Mouse (Mus musculus) lung, adult 2 months (tissue): ENCODE data around the gene Camk1. TPM values are rescaled to one million over a fixed set of nuclear protein-coding genes. Genes with fewer than 3 reads are reported as not detected.
"Not testable (repeated sequence)": the region's sequence is repeated elsewhere in the genome, so short reads cannot be mapped to it uniquely, and the experiment has no call there.

Experiments
- DNase-seq: peaks from one replicate; pipeline ENCODE4 v3.0.0; 2022
- H3K4me1 ChIP-seq: fragments of 200-500 bp; 2 replicates; pipeline ENCODE4 v1.6.1; 2011; ENCODE audit warnings: low read length; ENCODE audit not compliant: control insufficient read depth, insufficient read depth
- H3K4me3 ChIP-seq: fragments of 200-500 bp; replicated peaks from 2 replicates; pipeline ENCODE3; 2011; ENCODE audit warnings: low read depth, mild to moderate bottlenecking, control low read depth, low read length; ENCODE audit errors: extremely low read depth
- CTCF ChIP-seq: fragments of 200-500 bp; IDR thresholded peaks from 2 replicates; pipeline ENCODE4 v1.5.1; 2011; ENCODE audit warnings: mild to moderate bottlenecking, low read length, control low read depth; ENCODE audit not compliant: insufficient read depth
- POLR2A ChIP-seq: fragments of 200-500 bp; IDR thresholded peaks from 2 replicates; pipeline ENCODE4 v1.6.1; 2011; ENCODE audit warnings: low read depth, mild to moderate bottlenecking, control low read depth, low read length, borderline replicate concordance; ENCODE audit errors: extremely low read depth
- WGBS: fragments of 180-500 bp; shearing (Covaris S2); methylation state at CpG from one replicate; pipeline ENCODE4 v1.1.7; 2018; 5-methylcytosine and 5-hydroxymethylcytosine counted together
- polyA plus RNA-seq: library from polyadenylated mRNA; depleted of rRNA; stranded (reverse); fragments of >200 nt; gene quantifications from 2 replicates; pipeline ENCODE4 v1.2.3, GENCODE M21; 2012

The Camk1 gene
- polyA plus RNA-seq, 1 experiment, result 84.4 TPM

DNA sequence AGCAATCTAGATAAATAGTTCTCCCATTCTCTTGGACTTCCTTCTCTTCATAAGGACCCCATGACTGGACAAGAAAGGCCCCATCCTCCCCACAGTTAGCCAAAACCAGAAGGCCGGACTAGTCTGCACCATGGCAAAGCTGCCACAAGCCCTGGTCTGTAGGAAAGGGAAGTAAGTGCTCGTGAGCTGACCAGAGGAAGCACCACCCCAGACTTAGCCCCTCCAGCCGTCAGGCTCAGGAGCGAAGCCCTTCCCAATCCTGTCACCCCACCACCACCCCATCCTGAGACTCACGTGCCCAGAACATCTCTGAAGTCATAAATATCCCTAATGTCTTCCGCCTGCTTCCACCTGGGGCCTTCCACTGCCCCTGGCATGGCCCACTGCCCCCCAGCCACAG is 2.2 kb downstream of the Camk1 start:
- TF ChIP-seq CTCF (no peak), POLR2A (no peak)
- peaks cover 14% of the 10 kb centered on the region for H3K4me1 ChIP-seq
- WGBS, result 69% methylated on average over 6 of the region's 6 CpGs
- H3K4me3 ChIP-seq, result no peak overlapping the region
- DNase-seq, result no peak

DNA sequence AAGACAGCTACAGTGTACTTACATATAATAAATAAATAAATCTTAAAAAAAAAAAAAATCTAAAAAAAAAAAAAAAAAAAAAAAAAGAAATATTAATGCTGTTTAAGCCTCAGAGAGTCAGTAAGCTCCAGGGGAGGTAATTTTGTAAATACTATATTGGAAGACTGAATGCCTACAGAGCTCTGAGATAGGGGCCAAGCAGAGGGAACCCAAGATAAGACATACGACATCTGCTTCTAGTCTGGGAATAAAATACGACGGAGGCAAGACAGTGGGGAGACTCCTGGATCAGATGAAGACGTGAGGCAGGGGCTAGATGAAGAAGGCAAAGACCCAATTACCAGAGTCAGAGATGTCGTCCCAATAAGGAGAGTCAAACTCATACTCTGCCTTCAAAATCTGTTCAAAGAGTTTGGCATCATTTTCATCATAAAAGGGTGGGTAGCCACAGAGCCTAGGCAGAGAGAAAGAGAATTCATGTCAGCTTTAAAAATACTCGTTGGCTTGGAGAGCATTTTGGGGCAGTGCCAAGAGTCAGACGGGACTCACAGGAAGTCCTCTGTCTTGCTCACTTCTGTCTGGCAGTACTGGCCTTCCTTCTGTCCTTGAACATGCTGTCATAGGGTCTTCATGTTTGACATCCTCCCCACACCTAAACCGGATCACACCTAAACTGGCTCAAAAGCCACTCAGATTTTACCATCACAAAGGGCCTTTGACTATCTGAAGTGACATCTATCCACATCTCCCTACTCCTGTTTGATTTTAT is 6.7 kb downstream of the Camk1 start:
- no peak for DNase-seq
- 38% methylated on average over 8 of the region's 8 CpGs for WGBS
- Histone ChIP-seq H3K4me1 (peaks cover 6% of the 10 kb centered on the region), H3K4me3 (no peak overlapping the region)
- TF ChIP-seq CTCF (no peak), POLR2A (no peak)

DNA sequence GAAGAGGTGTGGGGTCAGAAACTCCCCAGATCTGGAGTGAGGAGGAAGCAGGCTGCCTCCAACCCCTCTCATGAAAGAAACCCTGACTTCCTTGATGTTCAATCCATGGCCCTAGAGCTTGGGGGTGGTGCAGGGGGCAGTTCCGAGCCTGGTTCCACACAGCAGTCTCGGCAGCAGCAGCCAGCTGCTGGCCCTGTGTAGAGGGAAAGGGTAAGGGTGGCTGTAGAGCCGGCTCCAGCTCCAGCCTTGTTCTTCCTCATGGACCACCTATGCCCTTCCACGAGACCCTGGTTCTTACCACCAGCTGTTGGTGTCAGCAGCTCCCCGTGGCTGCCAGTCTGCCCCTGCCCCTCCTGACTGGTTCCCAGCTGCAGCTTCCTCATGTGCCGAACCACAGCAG is 9.6 kb downstream of the Camk1 start:
- Histone ChIP-seq H3K4me3 (no peak overlapping the region), H3K4me1 (peaks cover 3% of the 10 kb centered on the region)
- no peak for DNase-seq
- 69% methylated on average over 6 of the region's 6 CpGs for WGBS
- no peak for TF ChIP-seq CTCF
- no peak for TF ChIP-seq POLR2A

DNA sequence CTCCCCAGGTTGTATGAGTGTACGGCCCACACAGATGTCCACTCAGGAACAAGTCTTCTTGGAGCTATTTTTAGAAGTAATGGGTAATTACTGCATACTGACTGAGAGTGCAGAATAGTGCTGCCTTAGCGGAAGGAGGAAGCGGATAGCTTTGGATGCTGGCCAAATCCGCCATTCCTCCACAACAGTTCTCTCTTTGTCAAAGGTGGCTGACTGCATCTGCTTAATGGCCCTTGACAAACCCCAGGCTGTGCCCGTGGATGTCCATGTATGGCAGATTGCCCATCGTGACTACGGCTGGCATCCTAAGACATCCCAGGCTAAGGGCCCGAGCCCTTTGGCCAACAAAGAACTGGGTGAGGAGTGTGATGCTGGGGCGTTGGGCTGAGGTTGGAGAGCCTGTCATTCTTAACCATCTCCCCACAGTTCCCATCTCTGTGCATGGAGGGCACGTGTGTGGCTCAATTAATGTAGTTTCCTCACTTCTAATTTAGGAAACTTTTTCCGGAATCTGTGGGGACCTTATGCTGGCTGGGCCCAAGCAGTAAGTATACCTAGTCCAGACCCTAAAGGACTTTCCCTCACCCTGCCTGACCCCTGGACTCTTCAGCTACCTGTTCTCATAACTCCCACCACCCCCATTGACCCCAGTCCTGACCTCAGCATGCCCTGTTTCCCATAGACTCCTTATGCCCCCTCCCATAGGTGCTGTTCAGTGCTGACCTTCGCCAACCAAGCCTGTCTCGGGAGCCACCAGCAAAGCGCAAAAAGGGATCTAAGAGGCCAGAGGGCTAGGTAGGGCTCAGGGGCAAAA is 10.4 kb downstream of the Camk1 start:
- TF ChIP-seq POLR2A, result no peak
- Histone ChIP-seq H3K4me1 (peaks cover 3% of the 10 kb centered on the region), H3K4me3 (no peak overlapping the region)
- DNase-seq, result peak; percentile 37
- WGBS, result 46% methylated on average over 14 of the region's 14 CpGs

DNA sequence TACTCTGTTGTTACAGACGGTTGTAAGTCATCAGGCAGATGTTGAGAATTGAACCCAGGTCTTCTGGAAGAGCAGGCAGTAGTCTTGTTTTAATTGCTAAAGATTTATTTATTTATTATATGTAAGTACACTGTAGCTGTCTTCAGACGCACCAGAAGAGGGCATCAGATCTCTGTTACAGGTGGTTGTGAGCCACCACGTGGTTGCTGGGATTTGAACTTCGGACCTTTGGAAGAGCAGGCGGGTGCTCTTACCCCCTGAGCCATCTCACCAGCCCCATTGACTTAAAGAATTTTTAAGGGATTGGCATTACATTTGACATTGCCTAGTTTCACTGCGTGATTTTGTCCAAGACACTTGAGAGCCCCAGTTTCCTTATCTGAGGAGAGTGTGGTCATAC is 11.1 kb downstream of the Camk1 start:
- 46% methylated on average over 6 of the region's 6 CpGs for WGBS
- H3K4me3 ChIP-seq, DNase-seq, H3K4me1 ChIP-seq: not testable (repeated sequence)

DNA sequence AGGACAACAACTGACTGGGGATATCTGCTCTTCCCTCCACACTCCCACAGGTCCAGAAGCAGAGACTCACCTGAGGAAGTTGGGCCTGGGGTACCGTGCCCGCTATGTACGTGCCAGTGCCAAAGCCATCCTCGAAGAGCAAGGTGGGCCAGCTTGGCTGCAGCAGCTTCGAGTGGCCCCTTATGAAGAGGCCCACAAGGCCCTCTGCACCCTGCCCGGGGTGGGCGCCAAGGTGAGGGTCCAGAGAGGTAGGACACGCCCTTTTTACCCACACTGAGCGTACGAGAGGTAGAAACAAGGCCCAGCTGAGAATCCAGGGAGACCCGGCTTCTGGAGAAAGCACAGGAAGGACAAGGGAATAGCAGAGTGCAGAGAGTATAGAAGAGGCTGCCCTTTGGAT is 12.1 kb downstream of the Camk1 start:
- H3K4me3 ChIP-seq, result no peak overlapping the region
- TF ChIP-seq CTCF (no peak), POLR2A (no peak)
- peaks cover 3% of the 10 kb centered on the region for H3K4me1 ChIP-seq
- DNase-seq, result no peak
- 89% methylated on average over 11 of the region's 11 CpGs for WGBS

DNA sequence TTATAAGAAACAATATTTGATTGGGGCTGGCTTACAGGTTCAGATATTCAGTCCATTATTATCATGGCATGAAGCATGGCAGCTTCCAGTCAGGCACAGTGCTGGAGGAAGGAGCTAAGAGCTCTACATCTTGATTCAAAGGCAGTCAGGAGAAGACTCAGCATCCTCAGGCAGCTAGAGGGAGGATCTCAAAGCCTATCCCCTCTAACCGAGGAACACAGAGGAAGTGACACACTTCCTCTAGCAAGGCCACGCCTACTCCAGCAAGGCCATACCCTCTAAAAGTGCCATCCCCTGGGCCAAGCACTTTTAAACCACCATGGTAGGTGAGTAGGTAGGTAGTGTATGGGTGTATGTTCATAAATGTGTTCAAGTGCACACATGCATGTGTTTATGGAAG is 13.2 kb downstream of the Camk1 start:
- Histone ChIP-seq H3K4me3 (no peak overlapping the region), H3K4me1 (peaks cover 3% of the 10 kb centered on the region)
- DNase-seq, result no peak
- TF ChIP-seq POLR2A (no peak), CTCF (no peak)
- 28% methylated on average over 2 of the region's 2 CpGs for WGBS

DNA sequence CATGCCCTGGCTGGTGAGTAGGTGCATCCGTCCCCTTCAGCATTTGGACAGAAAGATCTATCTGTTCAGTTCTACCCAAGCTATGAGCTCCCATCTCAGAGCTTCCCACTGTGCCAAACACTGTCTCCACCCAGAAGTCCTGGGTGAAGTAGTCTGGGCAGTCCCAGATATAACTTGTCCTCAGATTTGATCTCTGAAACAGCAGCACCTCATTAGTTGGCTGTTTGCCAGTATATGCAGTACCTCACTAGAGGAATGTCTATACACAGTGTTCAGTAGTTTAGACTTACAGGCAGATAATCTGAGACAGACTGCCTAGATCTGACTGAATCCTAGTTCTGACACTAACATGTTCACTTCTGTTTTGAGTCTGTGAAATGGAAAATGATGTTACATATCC is 14.4 kb downstream of the Camk1 start:
- 97% methylated on average over 1 of the region's 1 CpGs for WGBS
- no peak for TF ChIP-seq POLR2A
- no peak for TF ChIP-seq CTCF
- peaks cover 6% of the 10 kb centered on the region for H3K4me1 ChIP-seq
- DNase-seq, result no peak
- no peak overlapping the region for H3K4me3 ChIP-seq

DNA sequence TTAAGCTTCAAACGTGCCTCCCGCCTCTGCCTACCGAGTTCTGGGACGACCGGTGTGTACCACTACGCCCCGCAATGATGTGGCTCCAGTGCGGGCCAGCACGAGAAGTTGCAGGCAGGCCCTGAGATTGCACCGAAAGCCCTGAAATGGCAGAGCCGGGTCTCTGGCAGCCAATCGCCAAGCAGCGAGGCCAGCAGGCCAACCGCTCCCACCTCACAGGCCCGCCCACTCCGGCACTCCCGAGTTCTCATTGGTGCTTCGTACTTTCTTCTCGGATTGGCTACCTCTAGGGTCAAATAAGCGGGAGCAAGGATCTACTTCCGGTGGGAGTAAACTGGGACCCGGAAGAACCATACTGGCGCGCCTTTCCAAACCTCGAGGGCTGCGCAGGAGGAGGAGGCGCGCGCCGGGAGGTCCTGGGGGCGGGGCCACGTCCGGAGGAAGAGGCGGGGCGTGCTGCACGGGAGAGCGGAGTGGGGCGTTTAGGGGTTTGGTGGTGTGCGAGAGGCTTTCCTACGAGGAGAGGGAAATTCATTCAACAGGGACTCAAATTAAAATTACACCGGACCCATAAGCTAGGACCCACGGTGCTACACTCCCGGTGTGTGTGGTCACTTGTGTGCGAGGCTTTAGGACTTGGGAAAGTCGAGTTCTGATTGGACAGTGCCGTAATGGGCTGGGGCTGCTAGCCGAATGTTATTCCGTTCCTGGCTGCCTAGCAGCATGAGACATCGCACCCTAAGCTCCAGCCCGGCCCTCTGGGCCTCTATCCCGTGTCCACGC is 17.1 kb downstream of the Camk1 start, which contains the start of gene Ogg1:
Ogg1 (plus strand) TSS at position 440 of the 783 bp plus-strand sequence.
- peak within 1 kb of the TSS; percentile 86 for H3K4me3 ChIP-seq
- TF ChIP-seq CTCF, result no peak
- TF ChIP-seq POLR2A, result peak; percentile 89; the same call in 1 of the 2 replicates
- WGBS, result under 1% methylated on average over 52 of the region's 52 CpGs
- DNase-seq, result peak; percentile 96
- peaks cover 3% of the 10 kb centered on the region for H3K4me1 ChIP-seq

DNA sequence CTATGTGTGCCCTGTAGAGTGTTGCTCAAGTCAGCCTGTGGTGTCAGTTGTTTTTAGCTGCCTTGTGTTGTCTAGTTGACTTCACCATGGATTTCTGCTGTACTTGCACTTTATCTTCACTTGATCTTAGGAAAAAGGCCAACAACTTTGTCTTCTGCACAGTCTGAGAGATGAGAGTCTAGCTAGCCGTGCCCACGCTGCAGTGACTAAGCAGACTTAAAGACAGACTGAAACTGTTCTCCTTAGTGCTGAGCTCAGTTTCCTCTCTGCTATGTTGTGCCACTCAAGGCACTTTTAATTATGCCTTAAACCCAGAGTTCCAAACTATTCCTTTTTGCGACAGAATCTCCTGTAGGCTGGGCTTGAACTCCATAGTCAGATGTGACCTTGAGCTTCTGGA is 27.8 kb downstream of the Camk1 start:
- TF ChIP-seq POLR2A (no peak), CTCF (no peak)
- no peak for DNase-seq
- Histone ChIP-seq H3K4me3 (no peak overlapping the region), H3K4me1 (no peaks in the 10 kb centered on the region)
- 94% methylated on average over 3 of the region's 3 CpGs for WGBS
